Mouse (Mus musculus): ENCODE results near the gene Nol6.
A peak's percentile ranks its signal among the peaks of the same experiment; 100 is the strongest.

The Nol6 gene

GRCm38 (mm10) chr4:41124180-41124951 lies at the start of gene Nol6:
TSS of gene Nol6 (minus strand) at chr4:41124455.
- peak; percentile 98 for DNase-seq (ENCODE audit: low read depth, low spot score)

- no peak for DNase-seq (ENCODE audit: low read depth, low spot score)
Measured at GRCm38 (mm10) chr4:41170970-41171369, 46.7 kb upstream of the Nol6 start.

- DNase-seq (ENCODE audit: low read depth, low spot score), result peak; percentile 69
Measured at GRCm38 (mm10) chr4:41165693-41166475, 41.6 kb upstream of the Nol6 start.

GRCm38 (mm10) chr4:41164974-41165373 lies 40.7 kb upstream of the Nol6 start:
- DNase-seq (ENCODE audit: low read depth, low spot score), result no peak

- no peak for DNase-seq (ENCODE audit: low read depth, low spot score)
Measured at GRCm38 (mm10) chr4:41161232-41161631, 37.0 kb upstream of the Nol6 start.

GRCm38 (mm10) chr4:41158251-41158650 lies 34.0 kb upstream of the Nol6 start:
- DNase-seq (ENCODE audit: low read depth, low spot score), result no peak

- DNase-seq (ENCODE audit: low read depth, low spot score), result no peak
Measured at GRCm38 (mm10) chr4:41156961-41157360, 32.7 kb upstream of the Nol6 start.

- DNase-seq (ENCODE audit: low read depth, low spot score), result no peak
Measured at GRCm38 (mm10) chr4:41153146-41153545, 28.9 kb upstream of the Nol6 start.

GRCm38 (mm10) chr4:41151186-41151585 lies 26.9 kb upstream of the Nol6 start:
- DNase-seq (ENCODE audit: low read depth, low spot score), result no peak

- no peak for DNase-seq (ENCODE audit: low read depth, low spot score)
Measured at GRCm38 (mm10) chr4:41149891-41150290, 25.6 kb upstream of the Nol6 start.

GRCm38 (mm10) chr4:41142601-41143000 lies 18.3 kb upstream of the Nol6 start:
- DNase-seq (ENCODE audit: low read depth, low spot score), result no peak

GRCm38 (mm10) chr4:41140174-41140875 lies 16.1 kb upstream of the Nol6 start:
- DNase-seq (ENCODE audit: low read depth, low spot score), result no peak

GRCm38 (mm10) chr4:41136811-41137210 lies 12.6 kb upstream of the Nol6 start:
- DNase-seq (ENCODE audit: low read depth, low spot score), result no peak

- no peak for DNase-seq (ENCODE audit: low read depth, low spot score)
Measured at GRCm38 (mm10) chr4:41136454-41136805, 12.2 kb upstream of the Nol6 start.

- DNase-seq (ENCODE audit: low read depth, low spot score), result no peak
Measured at GRCm38 (mm10) chr4:41135711-41136453, 11.6 kb upstream of the Nol6 start, which contains the start of gene Ube2r2. TSS of gene Ube2r2 (plus strand) at chr4:41135743.

- peak; percentile 60 for DNase-seq (ENCODE audit: low read depth, low spot score)
Measured at GRCm38 (mm10) chr4:41134935-41135710, 10.9 kb upstream of the Nol6 start.

GRCm38 (mm10) chr4:41133529-41134291 lies 9.5 kb upstream of the Nol6 start:
- peak; percentile 56 for DNase-seq (ENCODE audit: low read depth, low spot score)

- DNase-seq (ENCODE audit: low read depth, low spot score), result no peak
Measured at GRCm38 (mm10) chr4:41132471-41132870, 8.2 kb upstream of the Nol6 start.

- peak; percentile 75 for DNase-seq (ENCODE audit: low read depth, low spot score)
Measured at GRCm38 (mm10) chr4:41129836-41130235, 5.6 kb upstream of the Nol6 start.

GRCm38 (mm10) chr4:41129406-41129805 lies 5.2 kb upstream of the Nol6 start:
- peak; percentile 86 for DNase-seq (ENCODE audit: low read depth, low spot score)
